In the genomic region with DNA sequence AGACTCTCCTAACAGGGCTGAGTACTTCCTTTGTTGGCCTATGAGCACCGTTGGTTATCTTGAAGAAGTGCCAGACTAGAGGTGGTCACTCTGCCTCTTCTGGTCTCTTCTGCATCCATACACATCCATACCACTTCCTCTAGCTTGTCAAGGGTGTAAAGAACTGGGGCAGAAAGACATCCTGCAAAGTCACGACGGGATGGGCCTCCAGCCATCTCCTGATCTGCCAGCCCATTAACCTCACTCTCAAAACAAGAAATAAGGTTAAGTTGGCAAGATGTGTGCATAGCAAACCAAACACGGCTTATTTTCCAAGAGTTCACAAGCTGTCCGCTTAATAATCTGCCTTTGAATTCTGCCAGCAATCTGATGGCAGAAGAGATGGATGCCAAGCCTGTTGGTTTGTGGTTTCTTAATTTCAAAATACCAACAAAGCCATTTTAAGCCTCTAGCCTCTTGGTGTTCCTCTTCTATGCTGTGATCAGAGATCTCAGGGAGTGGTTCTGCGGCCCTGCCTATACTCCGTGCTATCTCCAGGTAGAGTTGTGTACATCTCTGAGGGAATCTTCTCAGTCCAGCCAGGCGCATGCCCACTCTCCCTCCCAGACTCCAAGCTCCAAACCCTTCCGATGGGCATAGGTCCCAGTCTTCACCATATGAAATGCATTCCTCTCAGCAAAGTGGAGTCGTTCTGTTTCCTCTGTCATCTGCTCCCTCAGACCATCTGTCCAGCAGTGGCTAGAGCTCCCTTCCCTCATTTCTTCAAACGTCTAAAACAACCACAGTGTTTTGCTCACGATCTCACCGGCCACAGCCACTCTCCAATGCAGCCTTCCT, we compare ENCODE assay signal across 17 mouse cellular contexts. TPM values are rescaled to one million over a fixed set of nuclear protein-coding genes. Genes with fewer than 3 reads are reported as not detected.
DNase-seq lines count a peak whose midpoint lies in the region; ATAC-seq and TF ChIP-seq lines count a peak whose summit lies in the region.
"Had no signal": no experiment of that assay in that cellular context is flagged by ENCODE, and none has a peak within 500 bp of the region (broad histone marks: within the 10 kb centered on the region; RNA-seq: fewer than 3 reads in every experiment).

No protein-coding gene starts in this region.

- no peak overlapping the region for H3K4me3 ChIP-seq in forebrain, postnatal 0 days (ENCODE audit: low read depth, low read length)
- no peak overlapping the region for H3K4me3 ChIP-seq in forebrain, embryonic 15.5 days
- H3K4me3 ChIP-seq in midbrain, postnatal 0 days (ENCODE audit: low read depth, low read length): no peak overlapping the region
- H3K4me3 ChIP-seq in midbrain, embryonic 15.5 days: no peak overlapping the region
- no peak overlapping the region for H3K4me3 ChIP-seq in lung, adult 2 months (replicated peaks; ENCODE audit: extremely low read depth, low read depth, low read length)
- H3K4me3 ChIP-seq: forebrain, embryonic 10.5 days; heart, embryonic 13.5 days; hindbrain, embryonic 10.5 days had no signal

- ATAC-seq in forebrain, postnatal 0 days: peak; percentile 74
- ATAC-seq in forebrain, embryonic 15.5 days (replicated peaks): no peak
- ATAC-seq in midbrain, postnatal 0 days (ENCODE audit: low FRiP score): no peak
- no peak for ATAC-seq in midbrain, embryonic 15.5 days (replicated peaks)
- ATAC-seq in megakaryocyte, adult 5-6 weeks (ENCODE audit: poor library complexity, severe bottlenecking): 0 out of 2 replicates have a peak, but pooled peaks have one; percentile 24
- ATAC-seq: lung, postnatal 0 days had no signal

- H3K36me3 ChIP-seq in forebrain, postnatal 0 days (ENCODE audit: insufficient read depth): no peaks in the 10 kb centered on the region
- H3K36me3 ChIP-seq in forebrain, embryonic 15.5 days: no peaks in the 10 kb centered on the region
- H3K36me3 ChIP-seq in midbrain, postnatal 0 days (ENCODE audit: insufficient read depth, low read length): no peaks in the 10 kb centered on the region
- no peaks in the 10 kb centered on the region for H3K36me3 ChIP-seq in midbrain, embryonic 15.5 days (replicated peaks)
- H3K36me3 ChIP-seq: forebrain, embryonic 10.5 days; heart, embryonic 13.5 days; hindbrain, embryonic 10.5 days had no signal

- no peak overlapping the region for H3K27ac ChIP-seq in forebrain, postnatal 0 days (ENCODE audit: low read depth, low read length)
- no peak overlapping the region for H3K27ac ChIP-seq in forebrain, embryonic 15.5 days (replicated peaks)
- H3K27ac ChIP-seq in midbrain, postnatal 0 days (ENCODE audit: low read depth, low read length): no peak overlapping the region
- no peak overlapping the region for H3K27ac ChIP-seq in midbrain, embryonic 15.5 days
- H3K27ac ChIP-seq: forebrain, embryonic 10.5 days; heart, embryonic 13.5 days; hindbrain, embryonic 10.5 days had no signal

- TF ChIP-seq CTCF in forebrain, postnatal 0 days (IDR thresholded peaks at IDR 0.05; ENCODE audit: low read depth): no peak
- TF ChIP-seq CTCF in midbrain, postnatal 0 days (IDR thresholded peaks at IDR 0.05): no peak
- no peak for TF ChIP-seq CTCF in lung, adult 2 months (IDR thresholded peaks at IDR 0.05; ENCODE audit: insufficient read depth, low read length)

- peak; percentile 38 for DNase-seq in forebrain, postnatal 0 days
- DNase-seq in midbrain, postnatal 0 days (ENCODE audit: low spot score): peak; percentile 60
- peak; percentile 88 for DNase-seq in cerebellum, adult 9-11 months
- DNase-seq in kidney, postnatal 14 days: no peak
- DNase-seq in lung, adult 2 months: no peak
- DNase-seq: adrenal gland, adult 2 months; gastrocnemius, postnatal 10 days; kidney, adult 11 months; kidney, postnatal 36 days had no signal

- TF ChIP-seq POLR2A in lung, adult 2 months (IDR thresholded peaks at IDR 0.05; ENCODE audit: borderline replicate concordance, extremely low read depth, low read depth, low read length): no peak

- WGBS in forebrain, postnatal 0 days: 66% methylated on average over 13 of the region's 13 CpGs
- 76% methylated on average over 13 of the region's 13 CpGs for WGBS in forebrain, embryonic 15.5 days
- 87% methylated on average over 13 of the region's 13 CpGs for WGBS in midbrain, postnatal 0 days
- WGBS in midbrain, embryonic 15.5 days: 89% methylated on average over 13 of the region's 13 CpGs
- 72% methylated on average over 13 of the region's 13 CpGs for WGBS in lung, adult 2 months

- no peaks in the 10 kb centered on the region for H3K4me1 ChIP-seq in forebrain, postnatal 0 days (ENCODE audit: insufficient read depth)
- no peaks in the 10 kb centered on the region for H3K4me1 ChIP-seq in forebrain, embryonic 15.5 days
- H3K4me1 ChIP-seq in midbrain, postnatal 0 days (ENCODE audit: insufficient read depth, low read length): no peaks in the 10 kb centered on the region
- H3K4me1 ChIP-seq in midbrain, embryonic 15.5 days: no peaks in the 10 kb centered on the region
- no peaks in the 10 kb centered on the region for H3K4me1 ChIP-seq in lung, adult 2 months (ENCODE audit: control insufficient read depth, insufficient read depth, low read length)
- H3K4me1 ChIP-seq: forebrain, embryonic 10.5 days; heart, embryonic 13.5 days; hindbrain, embryonic 10.5 days had no signal

- H3K9ac ChIP-seq in forebrain, postnatal 0 days: no peak overlapping the region
- no peak overlapping the region for H3K9ac ChIP-seq in forebrain, embryonic 15.5 days (replicated peaks)
- no peak overlapping the region for H3K9ac ChIP-seq in midbrain, postnatal 0 days (replicated peaks; ENCODE audit: low read length, poor library complexity, severe bottlenecking)
- no peak overlapping the region for H3K9ac ChIP-seq in midbrain, embryonic 15.5 days
- H3K9ac ChIP-seq: heart, embryonic 13.5 days had no signal

- no peak overlapping the region for H3K4me2 ChIP-seq in forebrain, postnatal 0 days (ENCODE audit: low read depth)
- H3K4me2 ChIP-seq in forebrain, embryonic 15.5 days (replicated peaks): no peak overlapping the region
- no peak overlapping the region for H3K4me2 ChIP-seq in midbrain, postnatal 0 days (ENCODE audit: low read depth, low read length, poor library complexity, severe bottlenecking)
- no peak overlapping the region for H3K4me2 ChIP-seq in midbrain, embryonic 15.5 days
- H3K4me2 ChIP-seq: heart, embryonic 13.5 days; liver, embryonic 11.5 days had no signal

- H3K9me3 ChIP-seq in forebrain, postnatal 0 days (ENCODE audit: low read length): no peaks in the 10 kb centered on the region
- H3K9me3 ChIP-seq in forebrain, embryonic 15.5 days: no peaks in the 10 kb centered on the region
- no peaks in the 10 kb centered on the region for H3K9me3 ChIP-seq in midbrain, postnatal 0 days (ENCODE audit: low read length)
- H3K9me3 ChIP-seq in midbrain, embryonic 15.5 days: no peaks in the 10 kb centered on the region
- H3K9me3 ChIP-seq: forebrain, embryonic 10.5 days; hindbrain, embryonic 10.5 days had no signal

- no peaks in the 10 kb centered on the region for H3K27me3 ChIP-seq in forebrain, postnatal 0 days (ENCODE audit: insufficient read depth, low read length)
- H3K27me3 ChIP-seq in forebrain, embryonic 15.5 days: no peaks in the 10 kb centered on the region
- H3K27me3 ChIP-seq in midbrain, postnatal 0 days (ENCODE audit: insufficient read depth, low read length): no peaks in the 10 kb centered on the region
- H3K27me3 ChIP-seq in midbrain, embryonic 15.5 days (replicated peaks): no peaks in the 10 kb centered on the region
- H3K27me3 ChIP-seq: heart, embryonic 13.5 days had no signal

RNA-seq across cellular contexts. Expression of a gene that starts 33.6 kb away (rescaled TPM):
- total RNA-seq in forebrain, postnatal 0 days (2014; rRNA removed): 19.5 and 24.2 TPM in 2 replicates
- polyA plus RNA-seq in forebrain, postnatal 0 days (2015; fragmentation: Nextera tagmentation; extraction: Ambion mirVana): 16.8 and 18.1 TPM in 2 replicates
- 31.6 and 33.6 TPM in 2 replicates for polyA plus RNA-seq in forebrain, embryonic 15.5 days (2015; fragmentation: Nextera tagmentation; extraction: Ambion mirVana)
- total RNA-seq in midbrain, postnatal 0 days (2014; rRNA removed): 23.0 and 28.7 TPM in 2 replicates
- 16.5 TPM in 2 replicates for polyA plus RNA-seq in midbrain, postnatal 0 days (2015; fragmentation: Nextera tagmentation; extraction: Ambion mirVana)
- polyA plus RNA-seq in midbrain, embryonic 15.5 days (2015; fragmentation: Nextera tagmentation; extraction: Ambion mirVana): 25.9 and 26.3 TPM in 2 replicates
- total RNA-seq in megakaryocyte, adult 5-6 weeks (2015): 14.3 and 18.3 TPM in 2 replicates
- 34.4 and 34.9 TPM in 2 replicates for total RNA-seq in megakaryocyte, adult 5-6 weeks (2017)
- polyA plus RNA-seq in lung, adult 2 months (2012; rRNA removed): 11.6 and 25.8 TPM in 2 replicates

RNA-seq across cellular contexts. Expression of a gene that starts 50.6 kb away (rescaled TPM):
- 6.9 and 7.2 TPM in 2 replicates for total RNA-seq in forebrain, postnatal 0 days (2014; rRNA removed)
- 1.1 and 4.2 TPM in 2 replicates for polyA plus RNA-seq in forebrain, postnatal 0 days (2015; fragmentation: Nextera tagmentation; extraction: Ambion mirVana)
- 3.1 and 3.3 TPM in 2 replicates for polyA plus RNA-seq in forebrain, embryonic 15.5 days (2015; fragmentation: Nextera tagmentation; extraction: Ambion mirVana)
- 7.2 and 7.7 TPM in 2 replicates for total RNA-seq in midbrain, postnatal 0 days (2014; rRNA removed)
- polyA plus RNA-seq in midbrain, postnatal 0 days (2015; fragmentation: Nextera tagmentation; extraction: Ambion mirVana): 3.3 and 3.7 TPM in 2 replicates
- polyA plus RNA-seq in midbrain, embryonic 15.5 days (2015; fragmentation: Nextera tagmentation; extraction: Ambion mirVana): 4.8 and 6.0 TPM in 2 replicates
- total RNA-seq in megakaryocyte, adult 5-6 weeks (2015): 0.42 TPM in 1 of 2 replicates, not detected in the other
- not detected in 2 replicates for total RNA-seq in megakaryocyte, adult 5-6 weeks (2017)
- 5.7 and 7.6 TPM in 2 replicates for polyA plus RNA-seq in lung, adult 2 months (2012; rRNA removed)

Comparison
In these comparisons a context has a peak if more than half of its experiments do, and no peak if none do; other contexts are left out.
1. ATAC-seq: peak in forebrain, postnatal 0 days (single experiment) and megakaryocyte, adult 5-6 weeks (single experiment); none in forebrain, embryonic 15.5 days (single experiment), midbrain, postnatal 0 days (single experiment) and midbrain, embryonic 15.5 days (single experiment).
2. DNase-seq: peak in forebrain, postnatal 0 days (single experiment), midbrain, postnatal 0 days (single experiment) and cerebellum, adult 9-11 months (single experiment); none in kidney, postnatal 14 days (single experiment) and lung, adult 2 months (single experiment).